Mouse (Mus musculus) heart, postnatal 14 days (tissue): ENCODE measurements around the gene Gm13283. TPM values are rescaled to one million over a fixed set of nuclear protein-coding genes. Genes with fewer than 3 reads are reported as not detected.
A peak's percentile ranks its signal among the peaks of the same experiment; 100 is the strongest.
"Not testable (repeated sequence)": the region's sequence is repeated elsewhere in the genome, so short reads cannot be mapped to it uniquely, and the experiment has no call there.

ENCODE experiments used
- DNase-seq, 2 experiments: peaks; one replicate each; pipeline ENCODE4 v3.0.0; 2021 to 2022
- intact Hi-C: fragments of 180-260 bp; cut with DNase I; formaldehyde crosslinking; loops from one replicate; pipeline ENCODE4 v1.15.1; 2025
- long read RNA-seq, 2 experiments: library from polyadenylated mRNA; stranded (forward); transcript quantifications; one replicate each; pipeline ENCODE4 v2.0.0; 2021
- total RNA-seq, 2 experiments: library from RNA; stranded (reverse); gene quantifications; 2 replicates each; pipeline ENCODE4 v1.2.3; 2021

The Gm13283 gene
- total RNA-seq = not detected
- long read RNA-seq, experiment 1 = 0 reads
- long read RNA-seq, experiment 2 = 0 reads

- DNase-seq = peak; percentile 26 to 28
Observed at GRCm38 (mm10) chr4:88759610-88760268, at the start of gene Gm13283. Gene Gm13283 (plus strand): TSS chr4:88760119.

DNA sequence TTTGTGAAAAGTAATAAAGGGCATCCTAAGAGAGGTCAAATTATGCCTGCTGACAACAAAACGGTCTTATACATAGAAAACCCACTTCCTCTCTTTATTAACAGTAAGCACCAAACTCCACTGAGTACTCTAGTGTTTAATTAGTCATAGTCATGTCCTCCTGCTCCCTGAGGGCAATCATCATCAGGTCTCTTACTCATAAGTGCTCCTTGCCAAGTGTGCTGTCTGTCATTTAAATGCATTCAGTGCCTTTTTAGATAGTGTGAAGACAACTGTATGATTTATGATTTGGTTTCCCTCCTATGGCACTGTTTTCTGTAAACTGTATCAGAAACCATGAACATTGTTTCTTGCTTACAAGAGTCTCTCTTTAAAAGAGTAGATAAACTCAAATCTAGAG lies 45.6 kb upstream of the Gm13283 start:
- intact Hi-C loops = no loop called here
- DNase-seq = no peak

More at GRCm38 (mm10) chr4:88759610-88760268, at the start of gene Gm13283:
- intact Hi-C loops = not testable (repeated sequence)

DNA sequence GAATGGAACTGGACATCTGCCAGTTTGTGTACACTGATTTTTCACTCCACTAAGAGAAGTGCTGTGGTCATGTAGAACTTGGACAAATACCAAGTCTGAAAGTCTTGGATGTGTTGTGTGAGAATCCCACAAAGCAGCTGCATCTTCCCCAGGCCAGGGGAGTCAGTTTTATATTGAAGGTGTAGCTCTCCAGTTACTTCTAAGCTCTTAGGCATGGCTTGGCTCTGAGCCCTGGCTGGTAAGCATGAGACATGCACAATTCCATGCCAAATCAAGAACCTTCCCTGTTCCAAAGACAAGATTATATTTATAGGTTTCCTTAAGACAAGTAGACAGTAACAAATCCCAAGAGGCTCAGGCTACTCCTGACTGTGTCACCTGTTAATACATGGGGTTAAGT lies 44.9 kb upstream of the Gm13283 start:
- intact Hi-C loops = no loop called here
- DNase-seq = no peak

DNA sequence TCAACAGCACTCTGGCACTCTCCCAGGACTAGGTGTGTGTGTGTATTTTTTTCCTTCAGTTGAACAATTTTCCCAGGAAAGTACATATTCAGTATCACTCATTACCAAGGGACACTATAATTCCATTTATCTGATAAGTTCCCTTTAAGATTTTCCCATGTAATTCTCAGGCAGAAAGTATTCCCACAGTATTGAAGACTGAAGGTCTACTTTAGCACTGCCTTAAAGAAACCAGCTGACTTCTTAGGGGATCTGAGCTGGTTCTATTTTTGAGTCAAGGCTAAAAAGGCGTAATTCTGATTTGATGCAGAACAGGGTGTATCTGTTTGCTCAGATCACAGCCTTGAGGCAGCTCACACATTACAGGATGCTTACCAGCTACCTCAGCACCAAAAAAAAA lies 41.2 kb upstream of the Gm13283 start:
- intact Hi-C loops = no loop called here
- no peak for DNase-seq

DNA sequence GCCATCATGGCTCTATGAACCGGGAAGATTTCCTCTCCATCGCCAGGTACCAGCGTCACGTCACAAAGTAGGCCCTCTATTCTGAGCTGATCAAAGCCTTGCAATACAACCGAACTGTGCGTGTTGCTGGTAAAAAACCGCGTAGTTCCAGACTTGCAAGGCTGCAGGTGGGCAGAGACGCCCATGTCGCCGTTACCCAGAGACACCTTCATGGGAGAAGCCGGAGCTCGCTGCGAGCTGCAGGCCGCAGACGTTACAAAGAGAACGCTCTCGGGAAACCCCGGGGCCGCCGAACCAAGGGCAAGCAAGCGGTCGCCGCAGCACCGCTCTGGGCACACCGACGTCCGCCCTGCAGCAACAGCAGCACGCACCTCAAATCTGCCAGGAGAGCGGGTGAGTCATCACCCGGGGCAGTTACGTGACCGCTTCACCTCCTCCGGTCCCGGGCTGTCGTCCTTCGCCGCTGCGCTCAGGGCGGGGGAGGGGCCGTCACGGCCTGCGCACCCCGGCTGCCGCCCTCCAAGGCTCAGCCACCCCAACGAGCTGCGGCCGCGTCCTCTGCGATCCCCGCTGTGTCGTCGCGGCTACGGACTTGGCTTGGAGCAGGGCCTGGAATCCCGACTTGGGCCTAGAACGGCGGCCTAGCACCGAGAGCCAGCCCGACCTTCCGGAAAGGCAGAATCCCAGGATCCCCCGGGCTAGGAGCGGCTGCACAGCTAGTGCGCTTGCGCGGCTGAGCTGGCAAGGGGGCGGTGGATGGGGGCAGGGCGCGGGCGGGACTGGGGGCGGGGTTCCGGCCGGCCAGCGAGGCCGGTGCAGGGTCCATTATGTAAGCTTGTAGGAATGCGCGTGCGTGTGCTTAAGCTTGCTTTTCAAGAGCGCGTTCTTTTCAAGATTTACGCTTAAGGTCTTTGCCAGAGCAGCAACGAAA lies 37.9 kb upstream of the Gm13283 start, which contains the start of the genes Gm26566 and Klhl9:
TSS of gene Gm26566 (plus strand) at position 15 of the 931 bp plus-strand sequence.
TSS of gene Klhl9 (minus strand) at position 675 of the 931 bp plus-strand sequence.
- DNase-seq = peak; percentile 93 to 95
- intact Hi-C loops = no loop called here

DNA sequence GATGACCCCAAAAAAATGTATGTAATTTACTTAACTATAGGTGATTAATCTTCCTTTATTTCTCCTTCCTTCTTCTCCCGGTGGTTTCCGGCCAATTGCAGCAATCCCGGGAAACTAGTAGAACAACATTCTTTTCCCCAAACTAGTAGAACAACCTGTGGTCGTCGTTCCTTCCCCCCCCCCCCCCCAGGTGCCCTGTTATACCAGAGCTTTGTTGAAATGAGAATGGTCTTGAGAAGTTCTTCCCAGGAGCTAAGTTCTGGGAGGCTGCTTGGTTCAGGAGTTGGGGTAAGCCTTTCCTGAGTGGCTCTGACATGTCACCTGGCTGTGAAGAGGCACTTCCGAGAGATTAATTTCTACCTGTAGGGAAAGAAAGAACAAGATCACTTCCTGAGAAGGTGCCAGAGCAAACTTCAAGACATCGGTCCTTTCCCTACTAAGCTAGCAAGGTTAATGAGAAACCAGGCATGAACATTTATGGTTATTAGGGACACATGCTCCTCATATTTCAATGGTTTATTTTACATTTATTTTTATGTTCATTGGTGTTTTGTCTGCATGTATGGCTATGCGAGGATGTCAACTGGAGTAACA lies 36.3 kb upstream of the Gm13283 start:
- intact Hi-C loops = no loop called here
- no peak for DNase-seq

- intact Hi-C loops = loop anchor here (1.0 kb wide), 1 partner anchor 30 kb away; no protein-coding TSS in a partner anchor
- DNase-seq = no peak
Observed at GRCm38 (mm10) chr4:88726727-88727126, 33.2 kb upstream of the Gm13283 start.

DNA sequence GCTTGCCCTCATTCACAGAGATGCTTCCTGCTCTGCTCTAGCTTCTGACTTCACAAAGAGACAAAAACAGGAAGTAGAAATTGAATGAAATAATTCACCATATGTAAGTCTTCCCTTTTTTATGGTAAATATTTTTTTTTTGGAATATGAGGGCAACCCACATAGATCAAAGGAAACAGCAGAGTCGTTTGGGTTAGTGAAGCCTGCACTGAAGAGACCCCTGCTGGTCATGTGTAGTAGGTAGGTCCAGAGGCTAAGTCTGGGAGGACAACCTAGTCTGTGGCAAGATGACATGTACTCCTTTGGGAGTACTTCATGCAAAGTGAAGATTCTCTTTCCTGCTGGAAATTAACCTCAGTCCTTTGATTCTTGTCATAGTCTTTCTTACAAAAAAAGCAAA lies 32.6 kb upstream of the Gm13283 start:
- peak; percentile 40 to 55 for DNase-seq
- intact Hi-C loops = loop anchor here (1.0 kb wide), 1 partner anchor 31 kb away; no protein-coding TSS in a partner anchor

GRCm38 (mm10) chr4:88738480-88738879 lies 21.4 kb upstream of the Gm13283 start:
- intact Hi-C loops = no loop called here
- peak; percentile 75 to 85 for DNase-seq

DNA sequence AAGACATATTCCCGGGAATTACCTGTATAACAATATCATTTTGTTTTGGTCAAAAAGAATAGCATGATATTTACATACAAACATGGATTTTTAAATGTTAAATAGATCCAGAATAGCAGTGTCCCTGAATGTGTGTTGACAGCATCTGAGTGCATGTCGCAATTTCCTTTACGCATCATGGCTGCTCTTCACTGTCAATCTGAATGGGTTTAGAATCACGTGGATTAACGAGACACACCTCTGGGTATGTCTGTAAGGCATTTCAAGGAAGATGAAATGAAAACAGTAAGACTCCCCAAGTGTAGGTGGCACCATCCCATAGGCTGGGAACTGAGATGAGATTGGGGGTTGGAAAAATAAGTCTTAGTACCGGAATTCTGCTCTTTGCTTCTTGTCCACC lies 20.9 kb upstream of the Gm13283 start:
- intact Hi-C loops = no loop called here
- DNase-seq = no peak

- intact Hi-C loops = no loop called here
- DNase-seq = no peak
Observed at GRCm38 (mm10) chr4:88741426-88741825, 18.5 kb upstream of the Gm13283 start.

- intact Hi-C loops = no loop called here
- no peak for DNase-seq
Observed at GRCm38 (mm10) chr4:88742771-88743371, 17.0 kb upstream of the Gm13283 start.

- no peak for DNase-seq
- intact Hi-C loops = no loop called here
Observed at GRCm38 (mm10) chr4:88744207-88744606, 15.7 kb upstream of the Gm13283 start.

GRCm38 (mm10) chr4:88749926-88750325 lies 10.0 kb upstream of the Gm13283 start:
- intact Hi-C loops = no loop called here
- no peak for DNase-seq

GRCm38 (mm10) chr4:88754818-88755340 lies 5.0 kb upstream of the Gm13283 start, which contains the start of gene Gm13271:
Gene Gm13271 (plus strand): TSS chr4:88754868.
- intact Hi-C loops = not testable (repeated sequence)

DNA sequence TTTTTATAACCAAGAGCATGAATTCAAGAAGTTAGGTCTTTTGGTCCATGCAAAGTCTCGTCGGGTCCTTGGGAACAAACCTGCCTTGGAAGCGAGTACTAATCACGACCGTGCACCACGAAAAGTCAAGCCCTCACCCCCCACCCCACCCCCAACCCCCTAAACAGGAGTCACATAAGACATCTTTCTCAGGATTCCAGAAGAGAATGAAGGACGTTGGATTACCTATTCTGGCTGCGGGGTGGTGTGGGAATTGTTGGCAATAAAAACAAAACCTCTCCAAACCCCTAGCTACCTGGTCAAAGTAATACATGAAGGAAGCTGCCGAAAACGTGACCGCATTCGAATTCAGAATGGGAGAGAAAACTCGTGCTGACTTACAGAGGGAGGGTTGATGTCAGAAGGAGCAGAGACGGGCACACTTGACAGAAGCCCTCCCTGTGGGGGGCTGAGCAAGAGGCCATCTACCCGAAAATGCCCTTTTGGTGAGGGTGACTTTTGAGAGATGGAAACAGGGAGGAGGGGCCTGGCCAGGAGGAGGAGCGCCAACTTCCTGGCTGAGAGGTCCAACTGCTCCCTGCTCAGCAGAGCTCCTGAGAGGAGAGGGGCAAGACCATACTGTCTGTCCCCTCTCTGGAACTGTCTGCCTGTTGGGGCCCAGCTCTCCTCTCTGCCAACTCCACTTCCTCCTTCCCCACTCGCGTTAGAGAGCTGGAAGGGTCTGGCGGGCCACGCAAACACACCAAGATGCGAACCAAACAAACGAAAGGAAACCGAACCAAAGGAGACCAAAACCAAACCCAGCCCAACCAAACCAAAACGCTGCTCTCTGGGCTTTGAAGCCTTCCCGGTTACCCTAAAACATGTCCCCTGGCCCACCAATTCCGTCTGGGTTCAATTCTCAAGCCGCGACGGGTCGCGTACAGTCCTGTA lies 3.1 kb upstream of the Gm13283 start:
- peak in 1 of 2 experiments; percentile 9 for DNase-seq
- intact Hi-C loops = not testable (repeated sequence)

More at GRCm38 (mm10) chr4:88754818-88755340, 5.0 kb upstream of the Gm13283 start, which contains the start of gene Gm13271:
- peak; percentile 66 to 71 for DNase-seq

DNA sequence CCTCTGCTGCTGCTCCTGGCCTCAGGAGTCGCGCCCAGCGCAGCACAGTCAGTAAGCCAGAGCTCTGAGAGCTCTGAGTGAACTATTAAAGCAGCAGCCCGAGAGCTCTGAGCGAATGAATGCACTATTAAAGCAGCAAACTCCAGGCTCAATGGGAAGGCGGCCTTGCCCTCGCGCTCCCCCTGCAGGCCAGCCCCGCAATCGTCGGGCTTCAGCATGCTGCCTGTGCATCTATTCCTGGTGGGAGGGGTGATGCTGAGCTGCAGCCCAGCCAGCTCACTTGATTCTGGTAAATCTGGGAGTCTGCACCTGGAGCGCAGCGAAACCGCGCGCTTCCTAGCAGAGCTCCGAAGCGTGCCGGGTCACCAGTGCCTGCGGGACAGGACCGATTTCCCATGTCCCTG lies 2.3 kb upstream of the Gm13283 start:
- DNase-seq = peak; percentile 87 to 89
- intact Hi-C loops = not testable (repeated sequence)

GRCm38 (mm10) chr4:88758751-88759150 lies 1.2 kb upstream of the Gm13283 start:
- DNase-seq, intact Hi-C loops: not testable (repeated sequence)

- DNase-seq = peak; percentile 82 to 83
- intact Hi-C loops = not testable (repeated sequence)
Observed at GRCm38 (mm10) chr4:88760431-88760830, 512 bp downstream of the Gm13283 start.
